Mouse (Mus musculus) bone marrow macrophage, adult 2 months (primary cell): ENCODE measurements around the gene Slc35e2. TPM values are rescaled to one million over a fixed set of nuclear protein-coding genes. Genes with fewer than 3 reads are reported as not detected.
A peak's percentile ranks its signal among the peaks of the same experiment; 100 is the strongest.
"Not testable (repeated sequence)": the region's sequence is repeated elsewhere in the genome, so short reads cannot be mapped to it uniquely, and the experiment has no call there.

Source experiments
- H3K27ac ChIP-seq: 2 replicates; pipeline ENCODE4 v1.5.1; 2012; ENCODE audit warnings: low read depth, low read length; ENCODE audit not compliant: insufficient read depth
- H3K4me1 ChIP-seq: 2 replicates; pipeline ENCODE4 v1.6.1; 2012; ENCODE audit warnings: low read length; ENCODE audit not compliant: control insufficient read depth, insufficient read depth
- H3K4me3 ChIP-seq: 2 replicates; pipeline ENCODE4 v1.5.1; 2012; ENCODE audit warnings: mild to moderate bottlenecking, low read length, moderate library complexity; ENCODE audit not compliant: insufficient read depth
- CTCF ChIP-seq: IDR thresholded peaks from 2 replicates; pipeline ENCODE4 v1.5.1; 2012; ENCODE audit warnings: low read depth, mild to moderate bottlenecking, low read length, moderate library complexity
- POLR2A ChIP-seq: IDR thresholded peaks from 2 replicates; pipeline ENCODE4 v1.6.1; 2012; ENCODE audit warnings: mild to moderate bottlenecking, low read depth, low read length, borderline replicate concordance
- polyA plus RNA-seq: library from polyadenylated mRNA; stranded (reverse); fragments of >200 nt; gene quantifications from 2 replicates; pipeline ENCODE4 v1.2.4, GENCODE M21; 2012; ENCODE audit not compliant: missing spikeins, insufficient read depth, insufficient read length

Gene Slc35e2
- polyA plus RNA-seq, 1 experiment = 11.4 TPM

- TF ChIP-seq CTCF (no peak), POLR2A (no peak)
- Histone ChIP-seq H3K4me3 (peak overlapping the region; percentile 98), H3K4me1 (peaks cover 58% of the 10 kb centered on the region), H3K27ac (peak overlapping the region; percentile 75)
Measured at GRCm38 (mm10) chr4:155563400-155564231, 37.6 kb upstream of the Slc35e2 start.

GRCm38 (mm10) chr4:155564315-155565069 lies 36.7 kb upstream of the Slc35e2 start:
- Histone ChIP-seq H3K4me1 (peaks cover 58% of the 10 kb centered on the region), H3K27ac (peak overlapping the region; percentile 75), H3K4me3 (peak overlapping the region; percentile 98)
- TF ChIP-seq POLR2A (no peak), CTCF (no peak)

- Histone ChIP-seq H3K27ac (no peak overlapping the region), H3K4me1 (peaks cover 52% of the 10 kb centered on the region), H3K4me3 (no peak overlapping the region)
- no peak for TF ChIP-seq POLR2A
- TF ChIP-seq CTCF = no peak
Measured at GRCm38 (mm10) chr4:155566555-155566954, 34.7 kb upstream of the Slc35e2 start.

- Histone ChIP-seq H3K4me1 (peaks cover 54% of the 10 kb centered on the region), H3K27ac (peak overlapping the region; percentile 59), H3K4me3 (no peak overlapping the region)
- no peak for TF ChIP-seq POLR2A
- TF ChIP-seq CTCF = no peak
Measured at GRCm38 (mm10) chr4:155568170-155568569, 33.0 kb upstream of the Slc35e2 start.

GRCm38 (mm10) chr4:155568632-155569370 lies 32.4 kb upstream of the Slc35e2 start:
- no peak for TF ChIP-seq POLR2A
- TF ChIP-seq CTCF = 0 out of 2 replicates have a peak, but pooled peaks have one; percentile 25
- H3K27ac ChIP-seq = no peak overlapping the region
- H3K4me1 ChIP-seq = peaks cover 60% of the 10 kb centered on the region
- H3K4me3 ChIP-seq = no peak overlapping the region

- no peak for TF ChIP-seq CTCF
- TF ChIP-seq POLR2A = no peak
- Histone ChIP-seq H3K4me3 (no peak overlapping the region), H3K27ac (no peak overlapping the region), H3K4me1 (peaks cover 67% of the 10 kb centered on the region)
Measured at GRCm38 (mm10) chr4:155569818-155570217, 31.4 kb upstream of the Slc35e2 start.

DNA sequence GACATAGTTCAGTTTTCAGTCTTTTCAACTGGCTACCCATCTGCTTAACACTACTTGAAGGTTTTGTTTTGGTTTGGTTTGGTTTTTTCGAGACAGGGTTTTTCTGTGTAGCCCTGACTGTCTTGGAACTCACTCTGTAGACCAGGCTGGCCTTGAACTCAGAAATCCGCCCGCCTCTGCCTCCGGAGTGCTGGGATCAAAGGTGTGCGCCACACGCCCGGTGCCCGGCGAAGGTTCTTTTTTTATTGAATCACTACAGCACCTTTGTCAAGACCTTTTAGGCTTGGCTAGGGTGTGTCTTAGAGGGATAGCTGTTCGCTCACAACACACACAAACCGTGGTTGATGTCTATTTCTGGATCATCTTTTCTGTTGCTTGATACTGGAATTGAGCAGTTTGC lies 30.9 kb upstream of the Slc35e2 start:
- H3K27ac ChIP-seq, H3K4me3 ChIP-seq: not testable (repeated sequence)
- peaks cover 68% of the 10 kb centered on the region for H3K4me1 ChIP-seq

- Histone ChIP-seq H3K4me1 (peaks cover 60% of the 10 kb centered on the region), H3K27ac (peak overlapping the region; percentile 27; the same call in 1 of the 2 replicates), H3K4me3 (no peak overlapping the region)
- TF ChIP-seq POLR2A (no peak), CTCF (no peak)
Measured at GRCm38 (mm10) chr4:155571442-155571841, 29.8 kb upstream of the Slc35e2 start.

DNA sequence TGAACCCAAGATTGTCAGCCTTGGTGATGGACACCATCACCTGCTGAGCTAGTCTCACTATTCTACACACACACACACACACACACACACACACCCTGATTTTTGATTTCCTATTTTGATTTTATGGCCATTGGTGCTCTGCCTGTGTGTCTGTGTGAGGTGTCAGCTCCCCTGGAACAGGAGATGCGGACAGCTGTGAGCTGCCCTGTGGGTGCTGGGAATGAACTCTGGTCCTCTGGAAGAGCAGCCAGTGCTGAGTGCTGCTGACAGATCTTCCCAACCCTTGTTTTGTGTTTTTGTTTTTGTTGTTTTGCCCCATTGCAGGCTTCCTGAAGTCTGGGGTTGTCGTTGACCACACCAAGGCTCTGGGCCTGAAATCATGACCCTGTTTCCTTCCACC lies 28.1 kb upstream of the Slc35e2 start:
- peaks cover 47% of the 10 kb centered on the region for H3K4me1 ChIP-seq
- no peak for TF ChIP-seq CTCF
- TF ChIP-seq POLR2A = no peak
- no peak overlapping the region for H3K4me3 ChIP-seq
- H3K27ac ChIP-seq = no peak overlapping the region

DNA sequence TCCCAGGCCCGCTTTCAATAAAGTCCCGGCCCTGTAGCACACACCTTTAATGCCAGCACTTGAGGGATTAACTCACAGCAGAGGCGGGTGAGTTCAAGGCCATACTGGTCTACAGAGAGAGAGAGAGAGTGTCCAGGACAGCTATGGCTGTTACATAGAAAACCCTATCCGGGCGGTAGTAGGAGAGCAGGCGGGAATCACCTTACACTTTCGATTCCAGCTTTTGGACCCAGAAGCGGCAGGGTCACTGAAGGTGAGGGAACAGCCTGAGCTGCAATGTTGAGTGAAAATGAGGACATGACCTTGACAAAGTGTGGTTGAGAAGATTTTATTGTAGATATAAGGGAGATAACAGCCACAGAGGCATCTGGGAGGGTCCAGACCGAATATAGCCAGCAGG lies 27.3 kb upstream of the Slc35e2 start:
- Histone ChIP-seq H3K27ac (no peak overlapping the region), H3K4me1 (peaks cover 43% of the 10 kb centered on the region), H3K4me3 (no peak overlapping the region)
- TF ChIP-seq POLR2A (no peak), CTCF (no peak)

DNA sequence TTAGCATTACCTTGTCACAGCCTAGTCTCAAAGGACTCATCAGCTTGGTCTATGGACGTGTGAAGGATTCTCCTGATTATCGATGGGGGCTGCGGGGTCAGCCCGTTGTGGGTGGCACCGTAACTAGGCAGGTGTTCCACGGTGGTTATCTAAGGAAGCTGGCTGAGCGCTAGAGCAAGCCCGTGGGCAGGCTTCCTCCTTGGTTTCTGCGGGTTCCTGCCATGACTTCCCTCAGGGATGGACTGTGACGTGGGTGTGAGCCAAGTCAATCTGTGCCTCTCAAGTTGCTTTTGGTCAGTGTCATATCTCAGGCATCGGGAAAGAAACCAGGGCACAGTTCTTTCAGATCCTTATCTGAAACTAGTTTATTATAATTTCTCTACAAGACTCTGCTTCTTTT lies 26.3 kb upstream of the Slc35e2 start:
- no peak overlapping the region for H3K27ac ChIP-seq
- H3K4me1 ChIP-seq = peaks cover 36% of the 10 kb centered on the region
- TF ChIP-seq POLR2A (no peak), CTCF (no peak)
- no peak overlapping the region for H3K4me3 ChIP-seq
